Mouse (Mus musculus) left cerebral cortex, adult 11 months (tissue): ENCODE results near the gene Cux1.

Experiments
- DNase-seq: peaks from one replicate; pipeline ENCODE4 v3.0.0; 2022; ENCODE audit warnings: low spot score

Cux1 gene

GRCm38 (mm10) chr5:136306254-136306653, 261.0 kb downstream of the Cux1 start:
- DNase-seq = no peak

DNA sequence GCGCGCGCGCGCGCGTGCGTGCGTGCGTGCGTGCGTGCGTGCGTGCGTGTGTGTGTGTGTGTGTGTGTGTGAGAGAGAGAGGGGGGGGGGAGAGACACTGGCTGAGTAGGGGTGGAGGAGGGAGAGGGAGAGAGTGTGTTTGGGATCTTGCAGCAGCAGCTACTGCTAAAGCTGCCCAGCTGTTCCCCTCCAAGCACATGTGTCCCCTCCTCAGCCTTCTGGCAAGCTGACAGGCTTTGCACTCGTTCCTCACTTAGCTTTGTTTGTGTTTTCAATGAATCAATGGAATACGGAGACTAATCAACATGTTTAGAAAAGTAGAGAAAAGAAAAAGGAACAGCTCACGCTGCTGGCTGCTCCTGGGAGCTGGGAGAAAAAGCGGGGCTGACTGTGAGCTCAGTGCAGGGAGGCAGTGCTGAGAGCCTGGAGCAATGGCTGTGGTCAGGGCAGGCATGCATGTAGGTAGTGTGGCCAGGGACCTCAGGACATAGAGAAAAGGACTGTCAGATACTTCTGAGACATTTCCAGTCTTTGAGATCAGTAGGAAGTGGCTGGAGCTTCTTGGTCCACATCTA, 263.8 kb downstream of the Cux1 start:
- no peak for DNase-seq

DNA sequence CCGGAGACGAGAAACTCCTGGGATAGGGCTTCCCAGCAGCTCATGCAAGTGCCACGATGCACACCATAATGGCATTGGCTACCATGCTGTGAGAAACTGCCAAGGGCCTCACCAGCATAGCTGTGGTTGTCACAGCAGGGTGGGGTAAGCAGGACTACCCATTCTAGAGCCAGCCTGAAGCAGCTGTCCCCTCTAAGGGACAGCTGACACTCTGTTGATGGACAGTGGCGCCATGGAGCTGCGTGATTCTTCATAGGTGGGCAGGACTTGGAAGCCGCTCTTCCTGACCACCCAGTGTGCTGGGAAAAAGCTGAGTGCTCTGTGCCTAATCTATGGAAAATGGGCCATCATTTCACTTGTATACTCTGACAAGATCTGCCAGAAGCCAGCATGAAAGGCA, 266.4 kb downstream of the Cux1 start:
- no peak for DNase-seq

GRCm38 (mm10) chr5:136297691-136298090, 269.6 kb downstream of the Cux1 start:
- DNase-seq = no peak

DNA sequence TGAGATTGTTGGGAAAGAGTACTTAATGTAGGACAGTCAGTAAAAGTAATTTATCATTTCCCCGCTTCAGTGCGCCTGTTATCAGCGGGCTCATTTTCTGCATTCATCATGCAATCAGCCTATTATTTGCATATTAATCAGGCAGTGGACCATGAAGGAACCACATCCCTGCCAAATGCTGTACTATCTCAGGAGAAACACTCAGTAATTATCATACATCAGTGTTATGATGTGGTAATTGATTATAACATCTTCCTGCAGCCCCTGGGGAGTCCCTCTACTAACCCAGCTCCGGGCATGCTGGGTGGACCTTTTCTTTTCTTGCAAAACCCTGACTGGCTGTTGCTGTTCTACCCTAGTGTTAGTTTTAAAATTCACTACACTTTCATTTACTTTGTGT, 270.4 kb downstream of the Cux1 start:
- DNase-seq = no peak

DNA sequence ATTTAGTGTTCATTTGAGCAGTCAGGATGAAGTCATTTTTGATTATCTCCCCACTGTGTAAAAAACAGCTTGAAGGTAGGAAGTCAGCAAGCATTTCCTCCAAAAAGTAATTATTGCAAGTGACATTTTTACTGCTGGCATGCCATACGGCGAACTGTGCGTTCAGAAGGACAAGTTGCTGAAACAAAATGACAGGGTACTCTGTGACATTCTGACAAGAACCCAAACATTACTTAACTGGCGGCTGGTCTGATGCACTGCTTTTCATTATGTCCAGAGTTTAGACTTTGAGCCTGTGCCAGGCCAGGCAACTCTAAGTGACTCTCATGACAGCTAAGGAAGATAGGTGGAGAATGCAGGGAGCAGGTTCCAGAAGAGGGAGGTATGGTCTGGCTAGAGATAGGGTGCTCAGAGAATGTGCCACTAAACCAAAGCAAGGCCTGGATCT, 274.3 kb downstream of the Cux1 start:
- no peak for DNase-seq

DNA sequence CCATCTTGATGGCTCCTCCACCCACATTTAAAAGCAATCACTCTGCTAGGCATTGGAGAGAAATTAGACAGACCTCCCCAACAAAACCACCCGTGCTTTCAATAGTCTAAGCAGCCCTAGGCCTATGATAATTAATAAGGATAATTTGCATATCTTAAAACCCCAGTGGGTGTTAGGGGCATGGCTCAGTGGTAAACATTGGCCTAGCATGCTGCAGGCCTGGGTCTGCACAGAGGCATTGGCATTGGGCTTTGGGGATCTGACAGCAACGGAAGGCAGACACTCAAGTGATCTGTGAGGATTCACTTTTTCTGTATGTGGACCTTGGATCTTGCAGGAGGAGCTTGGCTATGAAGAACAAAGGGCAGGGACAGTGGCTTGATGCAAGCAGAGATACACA, 274.9 kb downstream of the Cux1 start:
- DNase-seq = no peak

- DNase-seq = no peak
These were observed 275.7 kb downstream of the Cux1 start for GRCm38 (mm10) chr5:136291562-136291961.

DNA sequence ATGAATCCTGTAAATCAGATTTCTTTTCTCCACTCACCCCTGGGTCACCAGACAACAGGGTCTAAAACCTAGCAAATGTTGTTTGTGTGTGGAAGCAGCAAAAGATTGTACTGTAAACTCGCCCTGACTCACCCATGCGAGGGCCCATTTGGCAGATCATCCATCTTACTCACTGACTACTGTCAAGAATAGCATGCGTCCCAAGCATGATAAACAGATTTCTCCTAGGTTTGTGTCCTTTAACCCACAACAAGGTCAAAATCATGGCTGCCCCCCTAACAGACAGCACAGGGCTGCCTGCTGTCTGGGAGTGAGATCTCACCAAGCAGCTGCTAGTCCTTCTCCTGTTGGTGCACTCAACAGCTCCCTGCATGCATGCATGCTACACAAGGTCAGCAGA, 277.5 kb downstream of the Cux1 start:
- no peak for DNase-seq

GRCm38 (mm10) chr5:136288351-136289081, 278.8 kb downstream of the Cux1 start:
- no peak for DNase-seq

DNA sequence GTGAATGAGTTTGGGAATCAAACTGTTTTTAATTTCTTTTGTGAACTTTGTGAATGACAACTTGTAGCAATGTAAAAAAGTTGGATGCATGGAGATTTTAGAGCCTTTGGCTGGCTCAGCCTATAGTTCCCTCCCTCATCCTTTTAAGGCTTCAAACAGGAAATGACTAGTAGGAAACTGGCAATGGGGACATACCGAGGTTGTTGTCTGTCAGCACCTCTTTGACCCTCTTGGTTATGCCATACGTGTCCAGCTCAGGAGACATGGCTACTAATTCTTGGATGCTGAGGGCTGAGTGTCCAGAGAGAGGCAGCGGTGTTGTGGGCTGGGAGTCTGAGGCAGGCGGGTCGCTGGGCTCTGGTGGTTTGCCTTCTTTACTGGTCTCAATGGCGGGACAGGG, 280.7 kb downstream of the Cux1 start:
- no peak for DNase-seq

DNA sequence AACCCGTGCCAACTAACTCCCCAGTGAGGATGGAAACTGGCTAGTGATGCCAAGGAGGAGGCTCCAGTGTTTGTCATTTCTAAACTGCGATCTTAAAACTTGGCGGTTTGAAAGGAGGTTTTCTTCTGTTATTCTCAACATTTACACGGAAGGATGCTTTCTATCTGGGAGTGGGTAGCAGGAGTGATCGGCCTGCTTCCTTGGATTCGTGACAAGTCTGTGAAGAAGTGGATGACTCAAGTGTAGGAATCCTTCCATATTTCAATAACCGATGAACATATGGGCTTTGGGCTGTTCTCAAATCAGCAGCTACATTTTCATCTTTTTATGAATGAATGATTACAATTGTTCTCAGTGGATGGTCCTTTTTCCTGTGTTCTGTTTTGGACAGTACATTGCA, 282.2 kb downstream of the Cux1 start:
- DNase-seq = no peak

GRCm38 (mm10) chr5:136281351-136281750, 285.9 kb downstream of the Cux1 start:
- no peak for DNase-seq

DNA sequence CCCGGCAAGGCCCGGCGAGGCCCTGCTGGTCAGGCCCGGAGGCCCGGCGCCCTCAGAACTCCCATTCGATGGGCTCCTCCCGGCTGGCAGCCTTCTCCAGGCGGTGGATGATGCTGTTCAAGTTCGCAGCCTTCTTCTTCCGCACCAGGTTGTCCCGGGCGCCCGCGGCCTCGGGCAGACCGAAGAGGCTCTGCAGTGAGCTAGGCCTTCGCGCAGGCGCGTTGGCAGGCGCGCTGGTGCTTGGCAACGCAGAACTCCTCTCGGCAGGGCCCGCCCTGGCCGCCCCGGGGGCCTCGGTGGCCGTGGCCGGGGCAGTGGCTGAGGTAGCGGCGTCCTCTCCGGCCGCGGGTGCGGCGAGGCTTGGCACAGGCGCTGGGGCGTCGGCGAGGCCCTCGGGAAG, 292.6 kb downstream of the Cux1 start:
- no peak for DNase-seq

DNA sequence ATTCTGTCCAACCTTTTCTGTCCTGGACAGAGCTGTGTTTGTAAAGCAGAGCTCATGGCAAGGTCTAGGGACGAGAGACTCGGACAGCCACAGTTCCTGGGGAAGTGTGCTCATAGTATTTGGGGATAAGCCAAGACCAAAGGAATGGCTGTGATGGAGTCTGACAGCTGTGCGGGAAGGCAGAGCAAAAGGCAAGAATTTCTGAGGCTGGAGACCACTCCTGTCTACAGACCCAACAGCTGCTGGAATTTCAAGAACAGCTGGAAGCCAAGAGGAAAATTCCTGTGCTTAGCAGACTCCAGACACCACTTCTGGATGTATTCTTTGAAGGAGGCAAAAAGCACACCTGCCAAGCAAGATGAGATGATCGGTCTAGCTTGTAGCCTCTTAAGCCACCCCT, 297.4 kb downstream of the Cux1 start:
- DNase-seq = no peak

GRCm38 (mm10) chr5:136266077-136266476, 301.2 kb downstream of the Cux1 start:
- DNase-seq = no peak

- DNase-seq = no peak
These were observed 303.9 kb downstream of the Cux1 start for GRCm38 (mm10) chr5:136263342-136263741.

DNA sequence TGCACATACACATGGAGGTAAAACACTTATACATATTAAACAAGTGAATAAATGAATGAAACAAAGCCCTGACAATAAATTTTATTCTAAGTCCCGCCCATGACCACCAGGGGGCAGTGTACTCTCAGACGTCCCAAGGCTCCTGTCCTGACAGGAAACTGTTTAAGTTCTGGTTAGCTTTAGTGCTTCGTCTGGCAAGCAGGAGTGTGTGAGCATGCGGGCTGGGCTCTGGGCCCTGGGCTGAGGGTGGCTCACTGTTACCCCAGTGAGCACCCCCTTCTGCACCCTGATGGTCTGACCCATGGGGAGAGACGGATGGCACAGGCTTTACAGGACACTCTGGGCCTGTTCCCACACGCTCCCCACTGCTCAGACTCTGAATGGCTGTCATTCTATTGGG, 308.4 kb downstream of the Cux1 start:
- no peak for DNase-seq

DNA sequence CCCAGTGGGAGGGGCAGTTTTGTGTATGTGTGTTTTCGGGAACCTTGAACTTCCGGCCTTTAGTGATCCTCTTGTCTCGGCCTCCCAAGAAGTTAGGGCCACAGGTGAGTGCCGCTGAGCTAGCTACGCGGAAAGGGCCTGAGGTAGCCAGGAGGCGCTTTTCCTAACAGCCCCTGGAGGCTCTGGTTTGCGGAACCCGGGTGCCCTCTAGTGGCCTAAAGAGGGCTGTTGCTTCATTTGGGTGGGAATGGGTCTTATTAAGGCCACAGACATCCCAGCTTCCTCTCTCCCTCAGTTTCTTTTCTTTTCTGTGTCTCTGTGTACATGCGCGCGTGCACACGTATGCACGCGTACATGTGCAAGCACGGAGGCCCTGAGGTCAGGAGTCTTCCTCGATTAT, 314.4 kb downstream of the Cux1 start:
- DNase-seq = peak; percentile 51

DNA sequence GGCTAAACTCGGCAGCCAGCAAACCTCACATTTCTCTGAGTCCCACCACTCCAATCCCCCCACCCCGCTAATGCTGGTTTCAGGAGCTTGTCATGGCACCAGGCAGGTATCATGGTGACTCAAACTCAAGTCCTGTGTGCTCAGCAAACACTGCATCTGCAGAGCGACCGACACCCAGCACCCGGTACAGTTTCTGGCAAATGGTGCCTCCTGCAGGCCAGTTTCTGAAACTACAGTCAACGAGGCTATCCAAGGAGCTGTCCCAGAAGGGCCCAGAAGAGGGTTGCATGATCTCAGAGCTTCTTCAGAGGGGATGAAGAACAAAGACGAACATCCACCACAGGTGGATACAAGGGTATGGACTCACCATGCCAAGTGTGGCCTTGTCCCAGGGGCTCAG, 316.3 kb downstream of the Cux1 start:
- no peak for DNase-seq

DNA sequence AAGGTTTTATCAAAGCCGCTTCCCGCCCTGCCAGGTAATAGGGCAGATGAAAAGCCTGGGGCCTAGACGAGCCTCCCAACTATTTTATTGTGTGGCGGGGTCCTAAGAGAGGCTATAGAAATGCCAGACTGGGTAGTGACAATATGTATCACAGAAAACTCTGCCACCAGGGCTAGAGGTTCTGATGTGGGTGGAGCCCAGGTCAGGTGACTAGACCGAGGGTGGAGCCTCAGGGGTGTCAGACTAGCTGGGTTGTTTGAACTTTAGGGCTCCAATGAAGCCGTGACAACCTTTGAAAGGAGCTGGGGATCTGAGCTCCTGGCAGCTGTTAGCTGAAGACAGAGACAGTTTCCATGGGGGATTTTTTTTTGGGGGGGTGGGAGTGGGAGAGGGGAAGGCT, 318.8 kb downstream of the Cux1 start:
- DNase-seq = no peak

GRCm38 (mm10) chr5:136246452-136246838, 320.8 kb downstream of the Cux1 start, which contains the start of gene Sh2b2:
Gene Sh2b2 (minus strand): TSS chr5:136246556.
- DNase-seq = no peak

DNA sequence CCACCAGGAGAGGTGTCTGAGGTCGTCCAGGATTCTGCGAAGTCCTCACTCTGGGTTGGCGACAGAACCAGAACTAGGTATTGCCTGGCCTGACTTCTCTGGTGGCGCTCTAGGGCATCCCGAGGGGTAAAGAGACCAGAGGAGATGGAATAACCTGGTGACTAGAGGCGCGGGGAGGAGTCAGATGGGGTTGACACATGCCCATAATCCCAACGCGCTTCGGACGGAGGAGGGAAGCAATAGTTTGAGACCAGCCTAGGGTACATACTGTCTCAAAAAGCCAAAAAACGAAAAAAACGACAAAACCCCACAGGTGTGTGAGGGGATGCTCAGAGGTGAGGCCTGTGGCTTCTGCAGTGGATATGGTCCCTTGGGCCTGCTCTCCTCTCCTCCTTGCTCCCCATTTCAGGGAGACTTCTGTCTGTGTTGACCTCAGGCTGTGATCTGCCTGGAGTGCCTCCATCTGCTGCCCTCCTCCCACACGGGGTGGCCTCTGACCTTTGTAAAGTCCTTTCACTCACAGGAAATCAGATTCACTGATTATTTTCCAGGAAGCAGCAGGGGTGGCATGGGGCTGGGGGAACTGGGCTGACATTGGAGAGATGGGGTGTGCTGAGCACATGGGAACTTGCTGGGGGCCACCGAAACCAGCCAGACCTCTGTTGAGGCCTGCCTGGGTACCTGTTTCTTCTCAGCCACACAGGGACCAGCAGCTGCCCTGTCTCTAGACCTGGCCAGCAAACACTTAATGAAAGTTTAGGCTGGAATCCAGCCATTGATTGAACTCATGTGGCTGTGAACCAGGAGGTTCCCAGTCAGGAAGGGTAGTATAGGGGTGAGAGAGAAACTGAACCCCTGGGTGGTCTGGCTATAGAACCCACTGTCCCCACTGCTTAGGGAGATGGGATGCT, 321.5 kb downstream of the Cux1 start:
- DNase-seq = no peak
